Mouse (Mus musculus) cerebellum, adult (tissue): ENCODE data around the gene Cep170b.

Experiments
- ATAC-seq: cut with Nextera tagmentation; 2 replicates; pipeline ENCODE4 v1.9.2; 2017; ENCODE audit warnings: mild to moderate bottlenecking, moderate library complexity, mixed read lengths; ENCODE audit not compliant: insufficient number of reproducible peaks, low FRiP score, low TSS enrichment

Gene Cep170b

GRCm38 (mm10) chr12:112700522-112700921 lies 19.7 kb upstream of the Cep170b start:
- ATAC-seq: no peak

- no peak for ATAC-seq
These were observed 17.6 kb upstream of the Cep170b start for GRCm38 (mm10) chr12:112702374-112703320.

DNA sequence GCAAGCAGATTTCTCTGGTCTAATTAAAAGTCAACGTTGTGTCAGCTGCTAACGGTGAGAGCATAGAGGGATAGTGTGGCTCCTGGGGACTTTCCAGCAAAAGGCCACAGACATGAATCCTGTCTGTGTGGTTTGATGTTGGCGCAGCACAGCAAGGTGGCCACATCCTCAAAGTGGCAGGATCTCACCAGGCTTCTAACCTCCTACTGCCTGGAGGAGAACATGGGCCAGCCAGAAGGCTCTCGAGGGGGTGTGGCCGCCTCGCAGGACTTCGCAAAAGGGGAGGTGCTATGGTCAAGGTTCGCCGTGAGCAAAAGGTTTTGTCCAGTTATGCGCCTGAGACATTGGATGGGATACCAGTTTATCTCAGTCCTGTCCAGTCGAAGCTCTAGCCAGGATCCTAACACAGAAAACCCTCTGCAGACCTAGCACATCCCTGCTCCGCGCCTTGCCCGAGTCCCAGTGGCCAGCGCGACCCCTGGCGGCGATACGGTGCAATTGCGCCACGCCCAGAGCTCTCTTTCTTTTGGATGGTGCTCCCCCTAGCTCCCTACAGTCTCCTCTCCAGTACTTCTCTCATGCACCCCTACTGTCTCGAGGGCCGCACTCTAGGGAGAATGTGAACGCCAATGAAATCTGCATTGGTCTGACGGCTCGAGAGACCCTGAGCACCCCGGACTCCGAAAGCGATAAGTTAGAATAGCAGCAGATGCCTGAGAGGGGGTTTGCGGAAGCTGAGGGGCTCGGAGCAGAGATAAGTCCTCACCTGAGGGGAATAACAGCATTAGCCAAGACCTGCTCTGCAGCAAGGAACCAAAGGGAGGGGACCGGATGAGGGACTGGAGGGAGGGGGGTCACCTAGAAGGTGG lies 13.3 kb upstream of the Cep170b start:
- peak; percentile 84 for ATAC-seq

DNA sequence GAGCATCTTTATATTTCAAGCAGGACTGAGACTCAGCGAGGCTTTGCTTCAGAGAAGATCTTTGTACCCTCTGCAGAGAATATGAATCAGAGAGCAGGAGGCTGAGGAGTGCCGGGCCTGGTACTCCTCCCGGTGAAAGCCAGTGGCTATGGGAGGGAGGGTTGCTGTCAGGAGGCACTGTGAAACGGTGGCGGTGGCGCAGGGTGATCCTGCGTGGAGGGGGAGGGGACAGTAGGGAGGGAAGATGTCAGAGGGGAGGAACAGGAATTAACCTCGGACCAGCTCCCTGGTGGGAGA lies 12.7 kb upstream of the Cep170b start:
- ATAC-seq: no peak

DNA sequence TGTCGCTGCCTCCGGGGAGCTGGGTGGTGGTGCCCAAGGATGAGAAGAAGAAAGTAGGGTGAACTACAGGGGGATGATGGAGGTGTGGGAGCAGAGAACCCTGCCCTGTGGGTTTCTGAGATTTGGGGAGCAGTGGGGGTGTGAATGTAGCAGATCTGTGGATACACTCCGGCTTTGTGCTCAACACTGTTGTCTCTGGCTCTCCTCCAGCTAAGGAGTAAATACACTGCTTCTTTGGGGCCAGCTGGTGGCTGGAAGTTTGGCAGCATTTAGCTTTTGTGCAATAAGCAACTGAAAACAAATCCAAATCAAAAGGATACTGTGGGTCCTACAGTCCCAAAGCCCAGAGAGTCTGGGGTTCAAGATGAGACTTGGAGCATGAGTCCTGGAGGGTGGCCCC lies 6.3 kb upstream of the Cep170b start:
- ATAC-seq: no peak

- no peak for ATAC-seq
These were observed 3.1 kb upstream of the Cep170b start for GRCm38 (mm10) chr12:112717140-112717539.

DNA sequence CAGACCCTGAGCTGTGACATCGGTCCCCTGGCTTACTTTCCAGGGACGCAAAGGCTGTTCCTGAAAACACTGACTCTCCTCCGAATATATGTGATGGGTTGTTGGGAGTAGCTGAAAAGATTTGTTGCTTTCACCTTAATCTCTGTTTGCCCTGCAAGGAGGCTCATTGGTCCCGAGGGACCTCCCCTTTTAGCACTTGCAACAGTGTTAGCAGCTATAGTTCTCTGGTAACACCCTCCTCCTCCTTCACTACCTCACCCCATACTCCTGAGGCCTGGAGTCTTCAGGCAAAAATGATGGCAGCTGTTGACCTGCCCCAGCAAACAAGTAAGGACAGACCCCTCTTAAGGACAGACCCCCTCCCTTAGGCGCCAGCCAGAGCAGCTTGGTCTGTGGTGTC lies 1.3 kb upstream of the Cep170b start:
- ATAC-seq: no peak

DNA sequence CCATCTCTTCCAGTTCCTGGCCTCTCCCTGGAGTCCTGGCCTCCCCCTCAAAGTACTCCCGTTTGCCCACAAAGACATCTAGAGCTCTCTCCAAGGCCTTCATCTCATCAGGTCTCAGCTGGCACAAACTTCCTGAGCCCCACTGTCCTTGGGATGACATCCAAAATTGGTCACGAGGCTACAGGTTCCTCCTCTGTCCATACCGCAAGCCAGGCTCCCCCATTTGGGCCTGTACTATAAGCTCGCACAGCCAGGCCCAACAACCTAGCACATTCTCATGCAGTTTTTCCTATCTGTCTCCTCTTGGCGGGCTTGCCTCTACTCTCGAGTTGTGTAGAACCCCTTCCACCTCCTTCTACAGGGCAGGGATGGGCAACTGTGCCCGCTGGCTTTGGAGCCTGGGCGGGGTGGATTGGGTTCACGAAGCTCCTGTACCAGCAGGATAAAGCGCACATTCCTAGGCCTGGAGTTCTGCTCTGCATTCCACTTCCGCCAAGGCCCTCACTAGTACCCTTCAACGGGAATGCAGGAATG lies 702 bp downstream of the Cep170b start:
- ATAC-seq: no peak

DNA sequence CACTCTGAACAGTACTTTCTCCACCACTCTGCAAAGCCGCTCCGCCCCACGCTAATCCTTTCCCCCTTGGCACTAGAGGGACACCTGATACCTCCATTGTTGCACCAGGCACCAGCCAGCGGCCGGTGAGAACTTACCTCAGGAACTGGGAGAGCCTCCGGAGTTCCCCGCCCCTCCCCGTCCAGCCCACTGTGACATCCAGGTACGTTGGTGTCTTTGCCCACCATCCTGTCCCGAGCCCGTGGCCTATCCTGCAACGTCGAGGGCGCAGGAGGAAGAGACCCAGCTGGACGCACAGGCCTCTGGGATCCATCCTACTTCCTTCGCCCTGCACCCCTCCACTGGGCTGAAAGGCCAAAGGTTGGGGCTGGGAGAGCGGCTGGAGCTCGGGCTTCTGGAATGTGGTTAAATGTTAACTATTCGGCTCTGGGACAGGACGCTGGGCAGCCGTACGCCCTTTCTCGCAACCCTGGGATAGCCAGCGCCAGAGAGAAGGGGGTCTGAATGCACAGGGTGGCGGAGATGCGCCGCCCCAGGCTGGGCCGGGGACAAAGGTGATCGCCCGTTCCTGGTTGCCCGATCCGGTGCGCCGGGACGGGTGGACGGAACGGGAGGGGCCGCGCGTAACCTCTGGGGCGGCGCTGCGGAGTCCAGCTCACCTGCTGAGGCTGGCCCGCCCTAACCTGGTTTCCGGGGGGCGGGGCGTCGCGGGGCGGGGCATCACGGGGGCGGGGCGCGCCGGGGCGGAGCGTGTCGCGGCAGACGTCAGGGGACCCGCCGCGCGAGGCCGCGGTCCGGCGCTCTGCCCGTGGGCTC lies 1.4 kb downstream of the Cep170b start:
- ATAC-seq: peak; percentile 13

DNA sequence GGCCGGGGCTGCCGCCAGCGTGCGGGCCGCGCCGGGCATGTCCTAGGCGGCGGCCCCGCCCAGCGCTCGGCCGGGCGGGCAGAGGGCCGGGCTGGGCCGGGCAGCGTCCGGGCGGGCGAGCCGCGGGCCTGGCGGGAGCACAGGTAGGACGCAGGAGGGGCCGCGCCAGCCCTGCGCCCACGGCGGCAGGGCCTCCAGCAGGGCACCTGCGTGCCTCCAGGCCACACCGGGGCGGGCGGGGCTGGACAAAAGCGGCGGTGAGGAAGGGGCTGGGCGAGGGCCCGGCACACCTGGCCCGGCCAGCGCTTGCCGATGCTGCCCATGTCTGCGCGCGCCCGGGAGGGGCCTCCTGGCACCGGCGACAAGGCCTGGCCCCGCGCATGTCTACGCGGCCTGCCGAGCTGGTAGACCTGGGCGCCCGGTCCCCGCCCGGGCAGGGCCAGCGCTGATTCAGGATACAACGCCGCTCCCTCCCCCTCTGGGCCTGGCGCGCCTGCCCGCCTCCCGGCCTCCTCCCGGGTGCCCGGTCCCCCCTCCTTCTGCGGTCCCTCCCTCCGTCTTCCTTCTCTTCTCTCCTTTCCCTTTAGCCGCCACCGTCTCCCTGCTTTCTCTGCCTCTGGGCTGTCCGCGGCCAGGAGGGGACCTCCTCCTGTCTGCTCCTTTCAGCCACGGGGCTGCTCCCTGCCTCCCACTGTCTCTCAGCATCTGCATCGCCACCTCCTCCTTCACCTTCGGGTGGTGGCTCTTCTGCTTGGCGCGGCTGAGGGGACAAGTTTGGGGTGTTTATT lies 2.2 kb downstream of the Cep170b start:
- ATAC-seq: peak; percentile 31

DNA sequence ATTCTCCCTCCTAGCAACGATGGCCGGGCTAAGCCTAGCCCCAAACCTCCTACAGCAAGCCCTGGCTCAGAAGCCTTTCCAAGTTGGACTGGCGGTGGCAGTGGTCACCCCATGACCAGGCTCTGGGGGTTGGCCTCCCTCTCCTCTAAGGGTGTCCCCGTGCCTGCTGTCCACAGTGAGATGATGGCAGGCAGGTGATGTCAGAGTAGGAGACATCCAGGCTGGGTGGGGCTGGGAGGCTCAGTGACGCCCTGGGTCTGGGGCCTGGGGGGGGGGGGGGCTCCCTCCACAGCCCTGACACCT lies 2.7 kb downstream of the Cep170b start:
- ATAC-seq: peak; percentile 11; the same call in 1 of the 2 replicates

GRCm38 (mm10) chr12:112723445-112723844 lies 3.2 kb downstream of the Cep170b start:
- no peak for ATAC-seq

GRCm38 (mm10) chr12:112724077-112724805 lies 4.0 kb downstream of the Cep170b start:
- ATAC-seq: 0 out of 2 replicates have a peak, but pooled peaks have one; percentile 4

GRCm38 (mm10) chr12:112727801-112728200 lies 7.5 kb downstream of the Cep170b start:
- ATAC-seq: no peak

DNA sequence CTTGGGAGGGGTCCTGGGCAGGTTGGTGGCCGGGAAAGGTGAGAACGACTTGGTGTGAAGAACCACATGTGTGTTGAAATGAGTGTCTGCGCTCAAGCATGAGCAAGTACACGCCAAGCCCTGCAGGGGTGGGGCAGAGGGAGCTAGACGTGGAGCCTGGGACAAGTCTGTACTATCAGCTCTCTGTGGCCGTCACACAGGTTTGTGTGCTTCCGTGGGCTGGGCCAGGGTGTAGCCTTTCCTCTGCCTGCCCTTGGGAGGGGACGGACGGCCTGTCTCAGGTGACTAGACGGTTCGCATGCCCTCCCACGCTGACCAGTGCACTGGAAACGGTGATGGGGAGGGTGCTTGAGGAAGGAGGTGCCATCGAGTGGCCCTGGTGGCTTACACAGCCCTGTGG lies 10.6 kb downstream of the Cep170b start:
- ATAC-seq: no peak

DNA sequence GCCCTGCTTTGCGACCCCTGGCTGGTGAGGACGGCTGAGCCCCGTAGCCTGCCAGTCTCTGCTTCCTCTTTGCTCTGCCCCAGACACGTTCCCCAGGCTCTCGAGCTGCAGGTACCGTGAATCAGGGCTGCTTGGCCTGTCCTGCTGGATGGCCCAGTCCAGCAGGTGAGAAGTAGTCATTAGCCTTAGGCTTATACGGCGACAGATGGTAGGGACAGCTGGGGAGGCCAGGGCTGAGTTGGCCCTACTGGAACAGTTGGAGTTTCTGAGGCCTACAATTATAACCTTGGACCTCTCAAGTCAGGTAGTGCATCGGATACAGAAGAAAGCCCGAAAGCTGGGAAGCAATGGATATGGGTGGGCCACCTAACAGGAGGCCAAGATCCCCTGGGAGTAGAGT lies 12.3 kb downstream of the Cep170b start:
- ATAC-seq: no peak

DNA sequence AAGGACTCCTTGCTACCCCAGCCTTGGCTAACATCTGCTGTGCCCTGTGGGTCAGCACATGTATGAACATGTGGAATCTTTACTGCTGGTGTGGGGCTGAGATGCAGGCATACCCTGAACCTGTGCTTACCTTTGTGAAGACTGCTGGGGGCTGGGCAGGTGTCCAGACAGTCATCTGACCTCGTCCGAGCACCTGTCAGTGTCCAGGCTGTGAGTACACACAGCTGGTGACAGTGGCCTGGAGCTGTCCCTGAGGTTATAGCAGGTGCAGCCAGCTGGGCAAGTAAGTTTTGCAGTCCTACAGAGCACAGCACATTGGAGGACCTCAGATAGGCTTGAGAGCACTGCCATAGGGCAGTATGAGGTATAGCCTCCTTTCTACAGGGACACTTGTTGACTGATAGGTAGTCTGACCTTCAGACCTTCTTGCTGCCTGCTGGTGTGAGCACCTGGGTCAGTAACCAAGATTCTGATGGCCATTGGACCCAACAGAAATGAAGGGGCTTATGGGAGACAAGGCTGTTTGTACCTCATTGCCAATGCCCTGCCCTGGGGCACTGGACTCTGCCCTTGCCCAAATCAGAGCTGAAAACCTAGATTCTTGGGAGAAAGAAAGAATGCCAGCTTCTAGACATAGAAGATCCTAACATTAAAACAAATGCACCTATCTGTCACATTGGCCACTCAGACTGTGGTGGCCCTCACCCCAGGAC lies 14.0 kb downstream of the Cep170b start:
- ATAC-seq: no peak

- ATAC-seq: no peak
These were observed 14.8 kb downstream of the Cep170b start for GRCm38 (mm10) chr12:112734881-112735655.
